Mouse (Mus musculus) limb, embryonic 10.5 days (tissue): ENCODE data around the gene Ltb4r1. TPM values are rescaled to one million over a fixed set of nuclear protein-coding genes. Genes with fewer than 3 reads are reported as not detected.

ENCODE experiments used
- DNase-seq: peaks from one replicate; pipeline ENCODE4 v3.0.0-alpha.2; 2017; ENCODE audit warnings: low spot score
- H3K27ac ChIP-seq: fragments of 300-500 bp; sonication (generic); 2 replicates; pipeline ENCODE4 v1.5.1; 2016; ENCODE audit warnings: mild to moderate bottlenecking
- H3K27me3 ChIP-seq: fragments of 300-500 bp; sonication (generic); 2 replicates; pipeline ENCODE4 v1.6.1; 2016; ENCODE audit warnings: low read depth, mild to moderate bottlenecking; ENCODE audit not compliant: poor library complexity, severe bottlenecking
- H3K36me3 ChIP-seq: fragments of 300-500 bp; sonication (generic); 2 replicates; pipeline ENCODE4 v1.6.1; 2016; ENCODE audit warnings: mild to moderate bottlenecking, moderate library complexity
- H3K4me1 ChIP-seq: fragments of 300-500 bp; sonication (generic); 2 replicates; pipeline ENCODE4 v1.6.1; 2016
- H3K4me3 ChIP-seq: fragments of 300-500 bp; sonication (generic); 2 replicates; pipeline ENCODE4 v1.5.1; 2016; ENCODE audit warnings: mild to moderate bottlenecking, moderate library complexity
- H3K9me3 ChIP-seq: fragments of 300-500 bp; sonication (generic); replicated peaks from 2 replicates; pipeline ENCODE4 v1.6.1; 2016; ENCODE audit warnings: mild to moderate bottlenecking
- WGBS: fragments of 180-500 bp; shearing (Covaris S2); methylation state at CpG from one replicate; pipeline ENCODE4 v1.1.7; 2016; 5-methylcytosine and 5-hydroxymethylcytosine counted together
- polyA plus RNA-seq: library from polyadenylated mRNA; unstranded; fragments of >200 nt; fragmentation: Nextera tagmentation; extraction: Ambion mirVana; gene quantifications from 2 replicates; pipeline ENCODE4 v1.2.1, GENCODE M21; 2016

The Ltb4r1 gene
- polyA plus RNA-seq, 1 experiment from 2014 or later, result 0.26 TPM

- Histone ChIP-seq H3K36me3 (no peaks in the 10 kb centered on the region), H3K27me3 (no peaks in the 10 kb centered on the region), H3K27ac (peak overlapping the region; percentile 61), H3K9me3 (no peaks in the 10 kb centered on the region), H3K4me3 (peak overlapping the region; percentile 60), H3K4me1 (peaks cover 7% of the 10 kb centered on the region; the same call in 1 of the 2 replicates)
- WGBS, result 24% methylated on average over 17 of the region's 17 CpGs
- DNase-seq, result no peak
Measured at GRCm38 (mm10) chr14:55815310-55815751, 49.6 kb downstream of the Ltb4r1 start.

Other genes with a start within 250 kb of the Ltb4r1 start
- not detected in 2 replicates for gene Nrl, start 241.0 kb upstream of the Ltb4r1 start, polyA plus RNA-seq
- 22.1 and 26.9 TPM in 2 replicates for gene Pck2, start 225.7 kb upstream of the Ltb4r1 start, polyA plus RNA-seq
- 62.3 and 69.1 TPM in 2 replicates for gene Dcaf11, start 206.0 kb upstream of the Ltb4r1 start, polyA plus RNA-seq
- gene A730061H03Rik, start 205.6 kb upstream of the Ltb4r1 start, polyA plus RNA-seq, result 0.59 and 0.87 TPM in 2 replicates
- gene Fitm1, start 190.3 kb upstream of the Ltb4r1 start, polyA plus RNA-seq, result 1.3 and 3.9 TPM in 2 replicates
- gene Psme1, start 187.8 kb upstream of the Ltb4r1 start, polyA plus RNA-seq, result 109 and 115 TPM in 2 replicates
- gene Emc9, start 180.7 kb upstream of the Ltb4r1 start, polyA plus RNA-seq, result 5.2 and 5.4 TPM in 2 replicates
- gene Psme2, start 174.8 kb upstream of the Ltb4r1 start, polyA plus RNA-seq, result 157 and 192 TPM in 2 replicates
- 19.7 and 22.6 TPM in 2 replicates for gene Rnf31, start 174.3 kb upstream of the Ltb4r1 start, polyA plus RNA-seq
- gene Irf9, start 162.4 kb upstream of the Ltb4r1 start, polyA plus RNA-seq, result 4.9 and 7.0 TPM in 2 replicates
- 6.1 and 12.1 TPM in 2 replicates for gene Rec8, start 147.9 kb upstream of the Ltb4r1 start, polyA plus RNA-seq
- gene Ipo4, start 130.0 kb upstream of the Ltb4r1 start, polyA plus RNA-seq, result 134 and 152 TPM in 2 replicates
- gene Gm49378, start 128.1 kb upstream of the Ltb4r1 start, polyA plus RNA-seq, result 1.1 and 2.2 TPM in 2 replicates
- 80.6 and 92.0 TPM in 2 replicates for gene Tm9sf1, start 122.2 kb upstream of the Ltb4r1 start, polyA plus RNA-seq
- 0.60 and 0.61 TPM in 2 replicates for gene Tssk4, start 115.8 kb upstream of the Ltb4r1 start, polyA plus RNA-seq
- 58.8 and 67.0 TPM in 2 replicates for gene Mdp1, start 105.5 kb upstream of the Ltb4r1 start, polyA plus RNA-seq
- 55.8 and 60.8 TPM in 2 replicates for gene Gmpr2, start 94.0 kb upstream of the Ltb4r1 start, polyA plus RNA-seq
- gene Nedd8, start 93.8 kb upstream of the Ltb4r1 start, polyA plus RNA-seq, result 649 and 655 TPM in 2 replicates
- 66.2 and 77.9 TPM in 2 replicates for gene Tinf2, start 84.1 kb upstream of the Ltb4r1 start, polyA plus RNA-seq
- gene Tgm1, start 52.0 kb upstream of the Ltb4r1 start, polyA plus RNA-seq, result 1.5 and 1.9 TPM in 2 replicates
- gene Rabggta, start 43.7 kb upstream of the Ltb4r1 start, polyA plus RNA-seq, result 27.3 and 29.7 TPM in 2 replicates
- gene Dhrs1, start 20.3 kb upstream of the Ltb4r1 start, polyA plus RNA-seq, result 65.2 and 67.4 TPM in 2 replicates
- 68.7 and 71.4 TPM in 2 replicates for gene Nop9, start 20.3 kb upstream of the Ltb4r1 start, polyA plus RNA-seq
- 0.24 TPM in 1 of 2 replicates, not detected in the other for gene Cideb, start 7.5 kb upstream of the Ltb4r1 start, polyA plus RNA-seq
- gene Ltb4r2, start 4.5 kb upstream of the Ltb4r1 start, polyA plus RNA-seq, result 0.23 and 0.30 TPM in 2 replicates
- 7.7 and 13.3 TPM in 2 replicates for gene Adcy4, start 18.1 kb downstream of the Ltb4r1 start, polyA plus RNA-seq
- 25.3 and 29.3 TPM in 2 replicates for gene Ripk3, start 22.9 kb downstream of the Ltb4r1 start, polyA plus RNA-seq
- 106 and 157 TPM in 2 replicates for gene Nfatc4, start 57.2 kb downstream of the Ltb4r1 start, polyA plus RNA-seq
- 31.1 and 44.4 TPM in 2 replicates for gene Nynrin, start 88.0 kb downstream of the Ltb4r1 start, polyA plus RNA-seq
- gene Cbln3, start 118.4 kb downstream of the Ltb4r1 start, polyA plus RNA-seq, result 0.15 and 0.31 TPM in 2 replicates
- gene Khnyn, start 119.0 kb downstream of the Ltb4r1 start, polyA plus RNA-seq, result 35.0 and 38.8 TPM in 2 replicates
- gene Sdr39u1, start 134.3 kb downstream of the Ltb4r1 start, polyA plus RNA-seq, result 55.0 and 70.3 TPM in 2 replicates
- not detected in 2 replicates for gene Cma1, start 178.7 kb downstream of the Ltb4r1 start, polyA plus RNA-seq
- gene Cma2, start 185.0 kb downstream of the Ltb4r1 start, polyA plus RNA-seq, result not detected in 2 replicates